Mouse (Mus musculus): Measurements from ENCODE around the gene Sik3.

DNA sequence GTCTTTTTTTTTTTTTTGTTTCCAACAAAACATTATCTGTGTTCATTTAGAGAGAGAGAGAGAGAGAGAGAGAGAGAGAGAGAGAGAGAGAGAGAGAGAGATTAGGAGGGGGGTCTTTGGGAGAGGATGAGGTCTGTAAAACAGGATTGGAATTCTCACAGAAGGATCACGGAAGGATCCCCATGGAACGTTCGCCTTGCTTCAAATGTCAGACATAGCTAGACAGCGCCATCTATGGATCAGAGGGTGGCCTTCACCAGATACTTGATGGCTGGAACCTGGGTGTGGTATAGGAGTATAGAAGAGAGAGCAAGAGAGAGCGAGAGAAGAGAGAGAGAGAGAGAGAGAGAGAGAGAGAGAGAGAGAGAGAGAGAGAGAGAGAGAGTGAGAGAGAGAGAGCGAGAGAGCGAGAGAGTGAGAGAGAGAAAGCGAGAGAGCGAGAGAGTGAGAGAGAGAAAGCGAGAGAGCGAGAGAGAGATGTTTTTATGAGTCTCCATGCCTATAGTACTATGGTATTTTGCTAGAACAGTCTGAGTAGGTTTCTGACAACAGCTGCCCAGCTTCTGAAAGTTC is 234.2 kb downstream of the Sik3 start:
- TF ChIP-seq EP300 (IDR thresholded peaks at IDR 0.05) (no peak), CTCF (IDR thresholded peaks at IDR 0.05) (peak; percentile 91)

Data from lung, postnatal 0 days (tissue).